Mouse (Mus musculus) left cerebral cortex, postnatal 25 days (tissue): Measurements from ENCODE around the gene Txndc8. TPM values are rescaled to one million over a fixed set of nuclear protein-coding genes. Genes with fewer than 3 reads are reported as not detected.
A peak's percentile ranks its signal among the peaks of the same experiment; 100 is the strongest.

Source experiments
- DNase-seq, 2 experiments: peaks; one replicate each; pipeline ENCODE4 v3.0.0; 2022; ENCODE audit warnings: low spot score in 2 of 2, mixed read lengths in 1 of 2
- intact Hi-C: fragments of 180-260 bp; cut with DNase I; formaldehyde crosslinking; loops from one replicate; pipeline ENCODE4 v1.15.1; 2025
- total RNA-seq, 2 experiments: library from RNA; stranded (reverse); gene quantifications; 2 replicates each; pipeline ENCODE4 v1.2.3; 2021

Txndc8 gene
- total RNA-seq = not detected

DNA sequence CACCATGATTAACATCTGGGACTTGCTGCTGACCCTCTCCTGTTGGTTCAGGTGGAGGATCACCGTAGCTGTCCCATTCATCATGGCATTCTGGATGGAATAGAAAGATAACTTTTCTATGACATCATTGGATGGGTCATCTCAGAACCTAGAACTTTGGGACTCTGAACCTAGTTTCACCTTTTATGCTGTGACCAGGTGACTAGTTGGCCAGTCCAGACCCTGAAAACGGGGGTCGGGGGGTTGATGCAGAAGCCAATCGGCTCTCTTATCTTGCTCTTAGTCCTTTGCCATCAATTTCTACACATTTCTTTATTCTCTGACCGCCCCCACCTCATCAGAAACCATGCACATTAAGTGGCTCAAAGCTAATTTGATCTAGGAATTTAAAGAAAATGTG, at the start of gene Txndc8:
TSS of gene Txndc8 (minus strand) at position 101 of the 400 bp plus-strand sequence.
- intact Hi-C loops = no loop called here
- no peak for DNase-seq

DNA sequence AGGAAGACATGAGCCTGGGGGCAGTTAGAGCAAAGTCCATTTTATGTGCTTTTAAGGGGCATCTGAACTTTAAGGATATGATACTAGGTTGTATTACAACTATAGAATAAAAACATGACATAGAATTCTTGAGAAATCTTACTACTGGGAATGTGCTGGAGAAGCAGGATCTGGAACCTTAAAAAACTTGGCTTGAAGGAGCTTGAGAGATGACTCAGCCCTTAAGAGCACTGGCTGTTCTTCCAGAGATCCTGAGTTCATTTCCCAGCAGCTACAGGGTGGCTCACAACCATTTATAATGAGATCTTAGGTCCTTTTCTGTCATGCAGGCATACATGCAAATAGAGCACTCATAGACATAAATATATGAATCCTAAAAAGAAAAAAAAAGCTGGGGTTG, 46.7 kb upstream of the Txndc8 start:
- DNase-seq = no peak

DNA sequence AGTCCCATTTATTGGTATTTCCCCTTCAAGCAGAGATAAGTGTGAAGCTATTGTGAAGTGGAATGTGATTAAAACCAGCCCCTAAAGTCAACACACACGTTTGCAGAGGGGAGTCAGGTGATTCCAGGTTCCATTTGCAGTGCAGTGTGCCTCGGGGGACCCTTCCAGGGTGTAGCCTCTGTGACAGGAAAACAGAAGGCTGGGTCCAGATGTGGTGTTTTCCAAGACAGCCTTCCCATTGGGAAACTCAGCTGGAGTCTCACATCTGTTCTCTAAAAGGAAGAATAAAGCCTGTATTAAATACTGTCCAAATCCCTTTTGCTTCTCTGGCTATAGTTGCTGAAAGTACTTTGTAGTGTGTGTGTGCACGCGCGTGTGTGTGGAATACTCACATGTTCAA, 45.5 kb upstream of the Txndc8 start:
- DNase-seq = no peak
- intact Hi-C loops = no loop called here

More for the DNA sequence above, 46.7 kb upstream of the Txndc8 start:
- intact Hi-C loops = no loop called here

DNA sequence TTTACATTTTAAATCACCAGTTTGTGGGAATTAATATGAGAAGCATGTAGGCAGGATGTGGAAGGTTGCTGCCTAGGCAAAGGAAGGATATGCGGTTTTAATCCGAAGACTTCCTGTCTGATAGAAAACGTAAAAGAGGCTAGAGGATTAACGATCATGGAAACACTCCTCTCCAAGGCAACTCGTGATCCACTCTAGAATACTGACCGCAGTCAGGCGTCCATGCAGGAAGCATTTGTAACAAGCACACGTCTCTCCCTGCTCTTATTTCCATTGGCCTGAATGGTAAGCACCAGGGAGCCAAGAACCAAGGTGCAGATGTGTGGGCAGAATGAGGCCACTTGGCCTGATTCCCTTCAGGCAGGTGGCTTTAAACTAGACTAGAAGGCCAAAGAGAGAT, 41.8 kb upstream of the Txndc8 start:
- DNase-seq = no peak
- intact Hi-C loops = no loop called here

DNA sequence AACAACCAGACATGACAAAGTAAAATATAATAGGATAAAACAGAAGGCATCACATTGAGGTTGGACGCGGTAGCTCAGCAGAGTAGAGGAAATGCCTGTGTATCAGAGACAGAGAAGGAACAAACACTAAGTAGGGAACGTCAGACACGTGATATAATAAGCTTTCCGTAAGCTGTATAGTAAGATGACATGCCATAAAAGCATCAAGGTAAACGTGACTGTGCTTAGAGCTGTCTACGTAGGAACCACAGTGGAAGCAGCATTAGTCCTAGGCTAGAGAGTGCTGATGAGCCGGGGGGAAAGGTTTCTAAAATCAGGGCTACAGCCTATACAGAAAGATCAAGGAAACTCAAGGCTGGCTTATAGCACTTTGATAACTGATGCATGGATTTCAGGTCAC, 41.4 kb upstream of the Txndc8 start:
- intact Hi-C loops = no loop called here
- DNase-seq = no peak

- intact Hi-C loops = no loop called here
- no peak for DNase-seq
Measured at GRCm38 (mm10) chr4:58044833-58045232, 35.9 kb upstream of the Txndc8 start.

DNA sequence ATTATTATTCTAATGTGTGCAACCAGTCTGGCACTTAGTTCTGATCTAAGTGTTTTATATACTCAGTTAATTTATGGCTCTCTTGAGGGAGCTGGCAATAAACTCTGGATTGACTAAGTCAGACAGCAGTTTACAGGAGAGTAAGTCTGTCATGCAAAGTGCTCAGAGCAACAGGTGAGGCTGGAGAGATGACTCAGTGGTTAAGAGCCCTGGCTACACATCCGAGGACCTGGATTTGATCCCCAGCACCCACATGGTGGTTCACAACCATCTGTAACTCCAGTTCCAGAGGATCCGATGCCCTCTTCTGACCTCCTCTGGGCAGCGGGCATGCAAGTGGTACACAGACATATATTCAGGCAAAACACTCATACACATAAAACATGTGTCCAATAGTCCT, 35.4 kb upstream of the Txndc8 start:
- DNase-seq = no peak
- intact Hi-C loops = no loop called here

GRCm38 (mm10) chr4:58040093-58040492, 31.2 kb upstream of the Txndc8 start:
- DNase-seq = no peak
- intact Hi-C loops = no loop called here

- intact Hi-C loops = no loop called here
- no peak for DNase-seq
Measured at GRCm38 (mm10) chr4:58037096-58037705, 28.3 kb upstream of the Txndc8 start.

- intact Hi-C loops = no loop called here
- no peak for DNase-seq
Measured at GRCm38 (mm10) chr4:58034663-58035062, 25.7 kb upstream of the Txndc8 start.

GRCm38 (mm10) chr4:58032714-58033113, 23.8 kb upstream of the Txndc8 start:
- peak in 1 of 2 experiments; percentile 63 for DNase-seq

GRCm38 (mm10) chr4:58003501-58003900, 5.4 kb downstream of the Txndc8 start:
- no peak for DNase-seq
- intact Hi-C loops = no loop called here

More at GRCm38 (mm10) chr4:58032714-58033113, 23.8 kb upstream of the Txndc8 start:
- intact Hi-C loops = no loop called here

GRCm38 (mm10) chr4:57991425-57991824, 17.5 kb downstream of the Txndc8 start:
- intact Hi-C loops = loop anchor here (10.0 kb wide), 1 partner anchor 83 kb away; no protein-coding TSS in a partner anchor
- no peak for DNase-seq

DNA sequence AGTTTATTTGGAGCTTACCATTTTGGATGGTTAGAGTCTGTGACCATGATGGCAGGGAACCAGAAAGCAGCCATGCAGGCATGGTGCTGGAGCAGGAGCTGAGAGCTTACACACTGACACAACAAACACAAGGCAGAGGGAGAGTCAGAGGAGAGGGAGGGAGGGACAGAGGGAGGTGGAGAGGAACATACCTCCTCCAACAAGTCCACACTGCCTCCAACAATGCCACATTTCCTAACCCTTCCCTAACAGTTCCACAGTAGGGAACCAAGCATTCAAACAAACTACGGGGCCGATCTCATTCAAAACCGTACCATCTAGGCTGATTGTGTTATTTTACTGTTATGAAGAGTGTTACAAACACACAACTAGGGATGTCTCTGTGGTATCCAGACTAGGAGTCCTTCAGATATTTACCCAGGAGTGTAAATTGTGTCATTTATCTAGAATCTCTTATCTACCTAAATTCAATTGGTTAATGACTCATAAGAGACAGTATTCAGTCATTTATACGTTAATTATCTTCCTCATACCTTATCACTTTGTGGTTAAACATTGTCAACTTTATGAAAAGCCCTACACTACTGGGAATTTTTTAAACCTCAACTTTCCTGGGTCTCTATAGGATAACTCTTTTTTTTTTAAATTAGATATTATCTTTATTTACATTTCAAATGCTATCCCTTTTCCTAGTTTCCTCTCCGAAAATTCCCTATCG, 34.4 kb downstream of the Txndc8 start:
- intact Hi-C loops = no loop called here
- no peak for DNase-seq

DNA sequence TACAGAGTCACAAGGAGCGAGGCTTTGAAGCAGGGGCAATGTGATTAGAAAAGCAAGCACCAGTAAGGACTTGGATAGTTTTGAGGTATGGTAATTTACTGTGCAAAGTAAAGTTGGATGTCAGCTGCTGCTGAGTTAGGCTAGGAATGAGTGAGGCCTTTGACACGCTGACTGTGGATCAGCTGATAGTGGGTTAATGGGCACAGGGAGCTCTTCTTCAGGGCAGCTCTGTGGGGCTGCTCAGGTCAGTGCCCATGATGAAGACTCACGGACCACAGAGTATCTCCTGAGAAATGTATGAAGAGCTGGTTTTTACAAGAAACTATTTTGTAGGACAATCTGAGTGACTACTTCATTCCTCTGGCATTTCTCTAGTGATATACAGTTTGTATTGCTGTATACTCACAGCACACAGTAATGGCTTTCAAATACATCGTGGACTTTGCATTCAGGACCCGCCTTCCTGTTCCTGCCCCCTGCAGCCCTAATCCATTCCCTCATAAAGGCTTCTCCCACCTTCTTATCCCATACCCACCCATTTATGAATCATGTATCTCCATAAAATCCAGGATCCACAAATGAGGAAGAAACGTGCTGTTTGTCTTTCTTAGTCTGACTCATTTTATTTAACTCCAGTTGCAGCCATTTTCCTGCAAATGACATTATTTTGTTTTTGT, 35.2 kb downstream of the Txndc8 start:
- intact Hi-C loops = no loop called here

GRCm38 (mm10) chr4:57970285-57970684, 38.6 kb downstream of the Txndc8 start:
- intact Hi-C loops = no loop called here
- DNase-seq = no peak

More for the DNA sequence above, 35.2 kb downstream of the Txndc8 start:
- no peak for DNase-seq

DNA sequence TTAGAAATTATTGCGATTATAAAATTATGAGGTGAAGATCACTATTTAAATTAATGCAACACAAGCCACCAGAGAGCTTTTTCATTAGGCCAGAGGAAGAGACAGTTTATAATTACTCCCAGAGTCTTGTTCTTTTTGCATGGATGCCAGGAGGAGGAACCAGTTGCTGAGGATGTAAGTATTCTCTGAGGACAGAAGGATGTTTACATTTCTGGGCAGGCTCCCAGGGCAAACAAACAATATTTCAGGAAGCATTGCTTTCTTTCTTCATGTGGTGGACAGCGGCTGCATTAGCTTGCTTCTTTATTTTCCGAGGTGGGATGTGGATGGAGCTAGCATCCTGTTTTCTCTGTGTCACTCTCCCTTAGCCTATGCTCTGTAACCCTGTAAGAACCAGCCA, 41.7 kb downstream of the Txndc8 start:
- DNase-seq = no peak
- intact Hi-C loops = no loop called here

DNA sequence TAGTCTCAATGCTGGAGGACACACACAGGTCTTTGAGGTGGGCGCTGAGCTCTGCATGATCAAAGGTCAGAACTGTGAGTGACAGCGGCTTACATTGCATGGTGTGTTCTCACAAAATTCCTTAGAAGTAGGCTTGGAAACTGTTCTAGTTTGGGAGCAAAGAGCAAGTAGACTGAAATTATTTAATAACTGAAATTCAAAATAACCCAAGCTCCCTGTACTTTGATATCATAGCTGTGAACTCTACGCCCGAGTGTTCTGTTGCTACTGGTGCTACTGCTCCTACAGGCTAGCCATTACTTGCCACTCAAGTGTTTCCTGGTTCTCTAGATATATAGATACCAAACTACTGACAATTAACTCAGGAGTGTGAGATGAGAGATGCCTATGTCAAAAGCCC, 43.4 kb downstream of the Txndc8 start:
- intact Hi-C loops = no loop called here

GRCm38 (mm10) chr4:57964143-57964542, 44.8 kb downstream of the Txndc8 start:
- no peak for DNase-seq
- intact Hi-C loops = no loop called here

More for the DNA sequence above, 43.4 kb downstream of the Txndc8 start:
- DNase-seq = no peak

DNA sequence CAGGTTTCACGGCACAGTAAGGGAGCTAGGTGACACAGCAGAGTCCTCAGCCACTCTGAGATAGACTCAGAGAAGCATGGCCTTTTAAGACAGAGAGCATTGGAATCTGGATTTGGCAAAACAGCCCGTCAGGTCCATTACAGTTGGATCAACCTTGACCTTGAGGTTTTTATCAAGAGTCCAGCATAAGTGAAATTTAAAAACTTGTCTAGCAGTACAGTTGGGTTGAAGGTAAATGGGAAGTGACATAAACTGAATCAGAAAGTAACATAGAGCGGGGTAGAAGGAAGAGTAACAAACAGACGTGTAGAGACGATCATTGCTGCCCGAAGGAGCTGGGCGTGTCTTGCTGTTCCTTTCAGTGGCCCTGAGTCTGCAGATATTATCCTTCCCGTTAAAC, 49.9 kb downstream of the Txndc8 start:
- intact Hi-C loops = loop anchor here (5.0 kb wide), 1 partner anchor 118 kb away; no protein-coding TSS in a partner anchor
- DNase-seq = no peak

GRCm38 (mm10) chr4:57958098-57958497, 50.8 kb downstream of the Txndc8 start:
- DNase-seq = no peak
- intact Hi-C loops = loop anchor here (5.0 kb wide), 1 partner anchor 119 kb away; no protein-coding TSS in a partner anchor
